Mouse (Mus musculus) lung, adult 2 months (tissue): Measurements from ENCODE around the gene Nadsyn1.

Experiments
- CTCF ChIP-seq: fragments of 200-500 bp; IDR thresholded peaks from 2 replicates; pipeline ENCODE4 v1.5.1; 2011; ENCODE audit warnings: mild to moderate bottlenecking, low read length, control low read depth; ENCODE audit not compliant: insufficient read depth
- POLR2A ChIP-seq: fragments of 200-500 bp; IDR thresholded peaks from 2 replicates; pipeline ENCODE4 v1.6.1; 2011; ENCODE audit warnings: low read depth, mild to moderate bottlenecking, control low read depth, low read length, borderline replicate concordance; ENCODE audit errors: extremely low read depth

DNA sequence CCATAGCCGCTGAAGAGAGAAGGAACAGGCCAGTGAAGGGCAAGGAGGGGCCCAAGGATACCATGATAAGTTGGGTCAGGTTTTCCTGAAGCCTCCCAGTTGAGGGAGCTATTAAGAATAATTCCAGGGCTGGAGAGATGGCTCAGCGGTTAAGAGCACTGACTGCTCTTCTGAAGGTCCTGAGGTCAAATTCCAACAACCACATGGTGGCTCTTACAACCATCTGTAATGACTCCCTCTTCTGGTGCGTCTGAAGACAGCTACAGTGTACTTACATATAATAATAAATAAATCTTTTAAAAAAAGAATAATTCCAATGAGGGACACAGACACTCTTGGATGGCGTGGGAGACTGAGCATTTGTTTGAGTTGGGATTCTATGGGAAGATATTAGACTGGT lies 3.4 kb downstream of the Nadsyn1 start:
- TF ChIP-seq POLR2A, result no peak
- TF ChIP-seq CTCF, result no peak
